Mouse (Mus musculus): ENCODE measurements at regions not wholly inside any gene's neighbourhood (a gene's known extent, or its start where the extent isn't known, plus 50 kb on each side); places are given as distances from the start of the nearest gene placed in this dataset.

DNA sequence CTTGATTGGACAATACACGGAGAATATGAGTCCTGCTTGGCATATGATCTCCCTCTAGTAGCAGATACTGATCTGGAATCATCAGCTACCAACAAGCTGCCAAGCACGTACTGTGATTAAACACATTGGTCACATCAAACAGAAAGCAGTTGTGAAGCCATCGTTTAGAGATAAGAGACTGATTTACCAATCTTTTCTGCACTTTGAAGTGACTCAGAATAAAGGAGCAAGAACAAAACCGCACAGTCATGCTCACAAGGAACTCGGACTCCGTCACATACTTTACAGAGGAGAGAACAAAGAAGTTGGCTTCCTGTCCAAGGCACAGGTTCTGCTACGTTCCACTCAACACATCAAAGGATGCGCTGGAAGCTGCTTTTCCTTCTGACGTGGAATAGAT lies 91.1 kb upstream of the Zc3h12c start:
- TF ChIP-seq GABPA (IDR thresholded peaks at IDR 0.05; ENCODE audit: low read depth, low read length), result no peak
- no peak for TF ChIP-seq NELFE (IDR thresholded peaks at IDR 0.05; ENCODE audit: low read depth, low read length)
- TF ChIP-seq POLR2A (IDR thresholded peaks at IDR 0.05; ENCODE audit: control insufficient read depth in 1 of 2, insufficient read depth in 1 of 2, low read depth in 1 of 2, low read length in 2 of 2, poor library complexity in 1 of 2), result no peak
- no peak for TF ChIP-seq MAFK (IDR thresholded peaks at IDR 0.05; ENCODE audit: borderline replicate concordance, low read depth, low read length)
- no peak for TF ChIP-seq ELF1 (IDR thresholded peaks at IDR 0.05; ENCODE audit: low read depth, low read length)
- peak in 1 of 2 experiments; percentile 25; a peak in 1 of 4 replicates for TF ChIP-seq EP300 (IDR thresholded peaks at IDR 0.05; ENCODE audit: low read depth in 1 of 2, low read length in 2 of 2)
- TF ChIP-seq MAZ (IDR thresholded peaks at IDR 0.05; ENCODE audit: low read depth, low read length), result no peak
- TF ChIP-seq JUND (IDR thresholded peaks at IDR 0.05; ENCODE audit: low read depth, low read length), result no peak
- TF ChIP-seq CTCF (IDR thresholded peaks at IDR 0.05 in 2 of 3, conservative IDR thresholded peaks at IDR 0.05 in 1 of 3; ENCODE audit: control insufficient read depth in 1 of 3, insufficient read depth in 1 of 3, low read depth in 2 of 3, low read length in 3 of 3, poor library complexity in 1 of 3, severe bottlenecking in 1 of 3), result no peak
